Mouse (Mus musculus) left cerebral cortex, adult 8-10 months (tissue): ENCODE measurements around the gene Csta1. TPM values are rescaled to one million over a fixed set of nuclear protein-coding genes. Genes with fewer than 3 reads are reported as not detected.

Experiments used
- DNase-seq, 2 experiments: peaks; one replicate each; pipeline ENCODE4 v3.0.0; 2022; ENCODE audit warnings: low spot score in 2 of 2
- total RNA-seq, 4 experiments: library from RNA; stranded (reverse); gene quantifications; 2 replicates each; pipeline ENCODE4 v1.2.4; 2022

The Csta1 gene
- total RNA-seq, 4 experiments from 2014 or later, result not detected

DNA sequence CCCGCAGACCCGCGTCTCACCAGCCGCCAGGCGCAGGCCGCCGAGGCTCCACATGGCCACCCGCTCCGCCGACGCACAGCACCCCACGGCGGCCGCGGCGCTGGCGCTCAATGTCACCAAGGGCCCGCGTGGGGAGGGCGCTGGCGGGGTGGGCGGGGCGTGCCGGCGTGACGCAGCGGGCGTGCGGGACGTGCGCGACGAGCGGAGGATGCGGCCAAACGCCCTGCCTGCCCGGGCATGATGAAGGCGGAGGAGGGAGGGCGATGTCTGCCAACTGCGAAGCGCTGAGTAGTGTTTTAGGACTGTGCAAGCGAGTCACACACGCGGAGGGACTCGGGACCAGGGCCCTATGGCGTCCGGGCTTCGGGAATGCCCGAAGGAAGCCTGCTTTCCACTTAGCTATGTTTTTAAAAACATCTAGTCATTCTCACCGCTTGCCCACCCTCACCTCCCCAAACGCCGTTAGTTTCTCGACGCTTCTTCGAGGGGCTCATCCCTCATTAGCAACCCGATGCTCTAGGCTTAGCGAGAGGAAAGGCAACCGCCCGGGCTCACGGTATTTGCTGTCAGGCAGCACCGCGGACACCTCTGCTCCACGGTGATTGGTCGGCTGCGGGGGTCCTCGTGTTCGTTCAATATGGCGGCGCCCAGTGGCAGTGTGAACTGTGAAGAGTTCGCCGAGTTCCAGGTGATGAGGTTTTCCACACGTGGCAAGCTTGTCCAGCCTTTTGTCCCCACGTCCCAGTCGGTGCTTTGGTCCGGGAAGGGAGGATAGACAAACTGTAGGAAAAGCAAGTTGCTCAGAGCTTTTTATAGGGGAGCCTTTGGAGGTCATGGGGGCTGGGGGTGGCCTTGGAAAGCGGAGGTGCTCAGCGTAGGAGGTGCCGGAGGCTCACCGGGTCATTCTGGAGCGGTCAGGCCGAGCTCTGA, 59.3 kb downstream of the Csta1 start, which contains the start of the genes Fam162a and Ccdc58:
Fam162a (minus strand) TSS at position 145 of the 930 bp plus-strand sequence.
Ccdc58 (plus strand) TSS at position 236 of the 930 bp plus-strand sequence.
- peak; percentile 88 to 91 for DNase-seq

DNA sequence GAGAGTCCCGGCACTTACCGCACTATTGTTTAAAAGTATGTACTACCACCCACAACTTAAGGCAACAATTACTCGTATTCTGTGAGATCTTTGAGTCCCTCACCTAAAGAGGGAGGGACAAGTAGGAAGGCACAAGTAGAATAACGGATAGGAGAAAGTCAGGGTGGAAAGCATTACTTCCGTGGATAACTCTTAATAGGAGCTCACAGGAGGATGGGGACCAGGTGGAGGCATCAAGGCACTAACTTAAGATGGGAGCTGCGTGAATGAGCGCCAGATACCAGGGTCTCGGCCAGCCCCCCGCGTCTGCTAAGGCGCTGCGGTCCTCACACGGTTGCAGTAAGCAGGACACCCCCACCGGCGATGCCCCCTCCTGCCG, 60.0 kb downstream of the Csta1 start:
- DNase-seq, result no peak

Other genes with a start within 250 kb of the Csta1 start
- gene Parp9, start 192.8 kb downstream of the Csta1 start, total RNA-seq, result 1 to 10 TPM; 2.9 to 4.9 (median 3.9) TPM
- gene Dtx3l, start 192.1 kb downstream of the Csta1 start, total RNA-seq, result 1 to 10 TPM; 4.7 to 5.7 (median 5.2) TPM
- gene Kpna1, start 152.5 kb downstream of the Csta1 start, total RNA-seq, result 100 to 1,000 TPM; 128 to 143 (median 130) TPM
- 1 to 10 TPM; 4.4 to 5.3 (median 5.1) TPM for gene Wdr5b, start 90.1 kb downstream of the Csta1 start, total RNA-seq
- 10 to 100 TPM; 51.3 to 65.8 (median 62.1) TPM for gene Fam162a, start 59.6 kb downstream of the Csta1 start, total RNA-seq
- 10 to 100 TPM; 15.4 to 22.0 (median 19.1) TPM for gene Ccdc58, start 59.6 kb downstream of the Csta1 start, total RNA-seq
- gene Stfa2l1, start 25.6 kb upstream of the Csta1 start, total RNA-seq, result not detected
- not detected for gene Gm5483, start 53.0 kb upstream of the Csta1 start, total RNA-seq
- gene Gm5416, start 79.2 kb upstream of the Csta1 start, total RNA-seq, result not detected
- not detected for gene 2010005H15Rik, start 90.2 kb upstream of the Csta1 start, total RNA-seq
- not detected for gene Stfa1, start 145.7 kb upstream of the Csta1 start, total RNA-seq
- not detected for gene BC117090, start 203.1 kb upstream of the Csta1 start, total RNA-seq
- gene BC100530, start 236.5 kb upstream of the Csta1 start, total RNA-seq, result not detected